Mouse (Mus musculus): ENCODE results near the gene Itih5. TPM values are rescaled to one million over a fixed set of nuclear protein-coding genes. Genes with fewer than 3 reads are reported as not detected.

The Itih5 gene
- polyA plus RNA-seq, 1 experiment: not detected

- 87% methylated on average over 5 of the region's 5 CpGs for WGBS
These were observed 781 bp upstream of the Itih5 start for GRCm38 (mm10) chr2:10152590-10152989.

GRCm38 (mm10) chr2:10157184-10157583 lies 3.8 kb downstream of the Itih5 start:
- no peak for TF ChIP-seq CTCF (IDR thresholded peaks at IDR 0.05; ENCODE audit: insufficient read depth, low read depth, low read length)
- no peak for TF ChIP-seq POLR2A (IDR thresholded peaks at IDR 0.05; ENCODE audit: insufficient read depth, low read depth, low read length)
- H3K4me1 ChIP-seq (ENCODE audit: control insufficient read depth, insufficient read depth, low read length): peaks cover 7% of the 10 kb centered on the region
- no peak overlapping the region for H3K27ac ChIP-seq (ENCODE audit: insufficient read depth, low read depth, low read length)
- 83% methylated on average over 10 of the region's 10 CpGs for WGBS
- H3K4me3 ChIP-seq (ENCODE audit: insufficient read depth, low read depth, low read length): no peak overlapping the region

More at GRCm38 (mm10) chr2:10152590-10152989, 781 bp upstream of the Itih5 start:
- no peak overlapping the region for H3K27ac ChIP-seq (ENCODE audit: insufficient read depth, low read depth, low read length)
- TF ChIP-seq CTCF (IDR thresholded peaks at IDR 0.05; ENCODE audit: insufficient read depth, low read depth, low read length) (no peak), POLR2A (IDR thresholded peaks at IDR 0.05; ENCODE audit: insufficient read depth, low read depth, low read length) (no peak)
- H3K4me1 ChIP-seq (ENCODE audit: control insufficient read depth, insufficient read depth, low read length): peaks cover 7% of the 10 kb centered on the region
- no peak overlapping the region for H3K4me3 ChIP-seq (ENCODE audit: insufficient read depth, low read depth, low read length)

- TF ChIP-seq POLR2A (IDR thresholded peaks at IDR 0.05; ENCODE audit: insufficient read depth, low read depth, low read length) (no peak), CTCF (IDR thresholded peaks at IDR 0.05; ENCODE audit: insufficient read depth, low read depth, low read length) (no peak)
- Histone ChIP-seq H3K4me1 (ENCODE audit: control insufficient read depth, insufficient read depth, low read length) (no peaks in the 10 kb centered on the region), H3K4me3 (ENCODE audit: insufficient read depth, low read depth, low read length) (no peak overlapping the region), H3K27ac (ENCODE audit: insufficient read depth, low read depth, low read length) (no peak overlapping the region)
- WGBS: 91% methylated on average over 4 of the region's 4 CpGs
These were observed 8.6 kb downstream of the Itih5 start for GRCm38 (mm10) chr2:10162011-10162410.

GRCm38 (mm10) chr2:10166635-10167034 lies 13.3 kb downstream of the Itih5 start:
- 74% methylated on average over 6 of the region's 6 CpGs for WGBS
- H3K4me1 ChIP-seq (ENCODE audit: control insufficient read depth, insufficient read depth, low read length): peaks cover 4% of the 10 kb centered on the region; the same call in 1 of the 2 replicates
- TF ChIP-seq POLR2A (IDR thresholded peaks at IDR 0.05; ENCODE audit: insufficient read depth, low read depth, low read length) (no peak), CTCF (IDR thresholded peaks at IDR 0.05; ENCODE audit: insufficient read depth, low read depth, low read length) (no peak)
- H3K4me3 ChIP-seq (ENCODE audit: insufficient read depth, low read depth, low read length): no peak overlapping the region
- no peak overlapping the region for H3K27ac ChIP-seq (ENCODE audit: insufficient read depth, low read depth, low read length)

GRCm38 (mm10) chr2:10167283-10167682 lies 13.9 kb downstream of the Itih5 start:
- WGBS: 94% methylated on average over 11 of the region's 11 CpGs
- peaks cover 4% of the 10 kb centered on the region; the same call in 1 of the 2 replicates for H3K4me1 ChIP-seq (ENCODE audit: control insufficient read depth, insufficient read depth, low read length)
- H3K4me3 ChIP-seq (ENCODE audit: insufficient read depth, low read depth, low read length): no peak overlapping the region
- no peak for TF ChIP-seq POLR2A (IDR thresholded peaks at IDR 0.05; ENCODE audit: insufficient read depth, low read depth, low read length)
- no peak for TF ChIP-seq CTCF (IDR thresholded peaks at IDR 0.05; ENCODE audit: insufficient read depth, low read depth, low read length)
- no peak overlapping the region for H3K27ac ChIP-seq (ENCODE audit: insufficient read depth, low read depth, low read length)

DNA sequence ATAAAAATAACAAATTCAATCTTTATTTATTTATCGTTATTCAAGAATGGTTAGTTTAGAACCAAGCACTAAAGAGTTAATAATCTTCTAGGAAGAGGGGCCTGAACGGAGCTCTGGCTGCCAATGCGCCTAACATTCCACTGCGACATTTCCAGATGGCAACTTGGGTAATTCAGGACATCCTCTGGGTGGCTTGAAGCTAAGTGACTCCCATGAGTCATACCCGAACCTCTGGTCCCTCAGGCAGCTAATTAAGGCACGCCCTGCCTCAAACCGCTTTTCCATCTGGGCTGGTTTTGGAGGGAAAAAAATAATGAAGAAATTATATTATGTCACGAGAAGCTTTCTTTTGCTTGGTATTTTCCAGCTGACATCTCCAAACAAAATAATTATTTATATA lies 14.6 kb downstream of the Itih5 start:
- TF ChIP-seq CTCF (IDR thresholded peaks at IDR 0.05; ENCODE audit: insufficient read depth, low read depth, low read length) (no peak), POLR2A (IDR thresholded peaks at IDR 0.05; ENCODE audit: insufficient read depth, low read depth, low read length) (no peak)
- Histone ChIP-seq H3K27ac (ENCODE audit: insufficient read depth, low read depth, low read length) (no peak overlapping the region), H3K4me3 (ENCODE audit: insufficient read depth, low read depth, low read length) (no peak overlapping the region), H3K4me1 (ENCODE audit: control insufficient read depth, insufficient read depth, low read length) (peaks cover 4% of the 10 kb centered on the region; the same call in 1 of the 2 replicates)
- 44% methylated on average over 8 of the region's 8 CpGs for WGBS

DNA sequence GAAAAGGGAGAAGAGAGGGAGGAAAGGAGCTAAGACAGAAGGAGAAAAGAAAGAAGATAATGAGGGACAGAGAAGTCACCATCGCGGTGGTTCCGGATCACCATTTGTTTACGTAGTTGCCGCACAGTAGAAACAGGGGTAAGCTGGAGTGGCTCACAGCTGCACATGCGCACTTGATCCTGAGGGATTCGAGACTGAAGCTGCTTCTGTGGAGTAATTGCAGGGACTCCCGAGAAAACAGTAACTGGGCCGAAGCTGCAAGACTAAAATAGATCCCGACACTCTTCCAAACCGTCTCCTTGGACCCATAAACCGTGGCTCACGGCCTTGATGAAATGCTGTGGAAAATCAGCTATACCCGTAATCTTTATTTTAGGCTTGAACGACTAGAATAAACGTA lies 16.6 kb downstream of the Itih5 start:
- Histone ChIP-seq H3K27ac (ENCODE audit: insufficient read depth, low read depth, low read length) (no peak overlapping the region), H3K4me3 (ENCODE audit: insufficient read depth, low read depth, low read length) (no peak overlapping the region), H3K4me1 (ENCODE audit: control insufficient read depth, insufficient read depth, low read length) (peaks cover 4% of the 10 kb centered on the region; the same call in 1 of the 2 replicates)
- 68% methylated on average over 16 of the region's 16 CpGs for WGBS
- TF ChIP-seq POLR2A (IDR thresholded peaks at IDR 0.05; ENCODE audit: insufficient read depth, low read depth, low read length): no peak
- no peak for TF ChIP-seq CTCF (IDR thresholded peaks at IDR 0.05; ENCODE audit: insufficient read depth, low read depth, low read length)

GRCm38 (mm10) chr2:10193553-10193952 lies 40.2 kb downstream of the Itih5 start:
- TF ChIP-seq POLR2A (IDR thresholded peaks at IDR 0.05; ENCODE audit: insufficient read depth, low read depth, low read length) (no peak), CTCF (IDR thresholded peaks at IDR 0.05; ENCODE audit: insufficient read depth, low read depth, low read length) (no peak)
- no peak overlapping the region for H3K27ac ChIP-seq (ENCODE audit: insufficient read depth, low read depth, low read length)
- no peak overlapping the region for H3K4me3 ChIP-seq (ENCODE audit: insufficient read depth, low read depth, low read length)
- no peaks in the 10 kb centered on the region for H3K4me1 ChIP-seq (ENCODE audit: control insufficient read depth, insufficient read depth, low read length)
- 73% methylated on average over 3 of the region's 3 CpGs for WGBS

DNA sequence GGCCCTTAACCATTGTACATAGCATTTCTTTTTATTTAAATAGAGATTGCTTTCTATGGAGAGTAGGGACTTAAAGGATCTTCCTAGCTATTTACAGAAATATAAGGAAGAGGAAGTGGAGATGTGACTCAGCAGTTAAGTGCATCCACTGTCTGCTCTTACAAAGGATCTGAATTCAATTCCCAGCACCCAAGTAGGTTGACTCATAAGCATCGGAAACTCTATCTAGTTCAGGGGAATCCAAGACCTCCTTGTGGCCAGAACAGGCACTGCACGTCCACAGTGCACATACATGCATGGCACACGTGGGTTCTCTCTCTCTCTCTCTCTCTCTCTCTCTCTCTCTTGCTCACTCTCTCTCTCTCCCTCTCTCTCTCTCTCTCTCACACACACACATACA lies 41.8 kb downstream of the Itih5 start:
- WGBS: 71% methylated on average over 3 of the region's 3 CpGs
- TF ChIP-seq CTCF (IDR thresholded peaks at IDR 0.05; ENCODE audit: insufficient read depth, low read depth, low read length) (no peak), POLR2A (IDR thresholded peaks at IDR 0.05; ENCODE audit: insufficient read depth, low read depth, low read length) (no peak)

GRCm38 (mm10) chr2:10199326-10199725 lies 46.0 kb downstream of the Itih5 start:
- Histone ChIP-seq H3K27ac (ENCODE audit: insufficient read depth, low read depth, low read length) (no peak overlapping the region), H3K4me3 (ENCODE audit: insufficient read depth, low read depth, low read length) (no peak overlapping the region), H3K4me1 (ENCODE audit: control insufficient read depth, insufficient read depth, low read length) (0 out of 2 replicates have a peak, but pooled peaks cover 2% of the 10 kb centered on the region)
- WGBS: 68% methylated on average over 2 of the region's 2 CpGs
- no peak for TF ChIP-seq POLR2A (IDR thresholded peaks at IDR 0.05; ENCODE audit: insufficient read depth, low read depth, low read length)
- no peak for TF ChIP-seq CTCF (IDR thresholded peaks at IDR 0.05; ENCODE audit: insufficient read depth, low read depth, low read length)

More for the DNA sequence above, 41.8 kb downstream of the Itih5 start:
- Histone ChIP-seq H3K27ac (ENCODE audit: insufficient read depth, low read depth, low read length) (no peak overlapping the region), H3K4me1 (ENCODE audit: control insufficient read depth, insufficient read depth, low read length) (0 out of 2 replicates have a peak, but pooled peaks cover 2% of the 10 kb centered on the region), H3K4me3 (ENCODE audit: insufficient read depth, low read depth, low read length) (no peak overlapping the region)

Measured in olfactory bulb, adult 2 months (tissue).